Mouse (Mus musculus): Measurements from ENCODE around the gene Vav3.

GRCm38 (mm10) chr3:109522115-109522514 is 181.7 kb downstream of the Vav3 start:
- TF ChIP-seq CTCF (IDR thresholded peaks at IDR 0.05; ENCODE audit: borderline replicate concordance, insufficient read depth, low read length) (no peak), POLR2A (IDR thresholded peaks at IDR 0.05; ENCODE audit: low read depth, low read length) (no peak)

All from embryonic fibroblast, embryonic 13.5 days (primary cell).